Mouse (Mus musculus): ENCODE measurements around the gene Madcam1.

The Madcam1 gene

GRCm38 (mm10) chr10:79709307-79709706, 44.9 kb downstream of the Madcam1 start:
- DNase-seq (ENCODE audit: low read depth, low spot score) = no peak

GRCm38 (mm10) chr10:79712029-79712428, 47.7 kb downstream of the Madcam1 start:
- peak; percentile 57 for DNase-seq (ENCODE audit: low read depth, low spot score)

- peak; percentile 85 for DNase-seq (ENCODE audit: low read depth, low spot score)
Measured at GRCm38 (mm10) chr10:79712499-79713126, 48.3 kb downstream of the Madcam1 start.

- DNase-seq (ENCODE audit: low read depth, low spot score) = no peak
Measured at GRCm38 (mm10) chr10:79713163-79713562, 48.8 kb downstream of the Madcam1 start.

GRCm38 (mm10) chr10:79714996-79715395, 50.6 kb downstream of the Madcam1 start:
- no peak for DNase-seq (ENCODE audit: low read depth, low spot score)

- no peak for DNase-seq (ENCODE audit: low read depth, low spot score)
Measured at GRCm38 (mm10) chr10:79716254-79716987, 52.1 kb downstream of the Madcam1 start, which contains the start of gene Hcn2. Gene Hcn2 (plus strand): TSS chr10:79716634.

GRCm38 (mm10) chr10:79716988-79717355, 52.6 kb downstream of the Madcam1 start:
- peak; percentile 41 for DNase-seq (ENCODE audit: low read depth, low spot score)

GRCm38 (mm10) chr10:79717640-79718357, 53.4 kb downstream of the Madcam1 start:
- peak; percentile 75 for DNase-seq (ENCODE audit: low read depth, low spot score)
